Mouse (Mus musculus) ES-Bruce4 (cell line): ENCODE measurements at regions not wholly inside any gene's neighbourhood (a gene's known extent, or its start where the extent isn't known, plus 50 kb on each side); places are given as distances from the start of the nearest gene placed in this dataset.

Source experiments
- CTCF ChIP-seq: IDR thresholded peaks from one replicate; pipeline ENCODE4 v1.8.1; 2011; ENCODE audit warnings: low read depth, low read length
- POLR2A ChIP-seq: IDR thresholded peaks from one replicate; pipeline ENCODE4 v1.8.1; 2011; ENCODE audit warnings: low read length; ENCODE audit not compliant: insufficient read depth

- no peak for TF ChIP-seq CTCF
- no peak for TF ChIP-seq POLR2A
Measured at GRCm38 (mm10) chr12:71779418-71779817, 51.5 kb upstream of the Daam1 start.
